Mouse (Mus musculus): ENCODE results near the gene Sbf1.

DNA sequence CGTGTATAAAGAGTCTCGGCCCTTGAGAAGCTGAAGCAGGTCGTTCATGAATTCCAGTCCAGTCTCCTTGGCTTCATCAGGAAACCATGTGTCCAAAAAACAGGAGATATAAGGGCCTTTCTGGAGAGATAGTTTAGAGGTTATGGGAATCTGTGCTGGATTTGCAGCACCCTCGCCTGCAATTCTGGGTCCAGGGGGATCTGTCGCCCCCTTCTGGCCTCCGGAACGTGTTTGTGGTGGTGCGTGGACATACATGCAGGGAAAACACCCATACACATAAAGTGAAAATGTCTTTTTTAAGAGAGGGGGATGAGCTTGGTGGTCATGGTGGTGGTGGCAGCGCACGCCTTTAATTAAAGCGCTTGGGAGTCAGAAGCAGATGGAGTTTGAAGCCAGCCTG is 1.0 kb upstream of the Sbf1 start:
- no peak for TF ChIP-seq POLR2A (IDR thresholded peaks at IDR 0.05; ENCODE audit: low read depth, low read length)
- peak; percentile 12 to 59; a peak in 2 of 4 replicates for TF ChIP-seq CTCF (conservative IDR thresholded peaks at IDR 0.05 in 1 of 2, IDR thresholded peaks at IDR 0.05 in 1 of 2; ENCODE audit: low read depth in 2 of 2, low read length in 2 of 2)
- TF ChIP-seq JUND (conservative IDR thresholded peaks at IDR 0.05; ENCODE audit: low read depth, low read length): no peak
- TF ChIP-seq HCFC1 (IDR thresholded peaks at IDR 0.05; ENCODE audit: low read depth, low read length): no peak
- TF ChIP-seq EP300 (IDR thresholded peaks at IDR 0.05; ENCODE audit: low read length): no peak
- TF ChIP-seq RCOR1 (conservative IDR thresholded peaks at IDR 0.05; ENCODE audit: low read depth, low read length): no peak
- TF ChIP-seq MAZ (IDR thresholded peaks at IDR 0.05; ENCODE audit: low read depth, low read length): no peak
- TF ChIP-seq MAX (IDR thresholded peaks at IDR 0.05; ENCODE audit: low read length): no peak

Measured in CH12.LX (cell line).